Comparison of ENCODE assay signal across 20 mouse cellular contexts in genomic region chr3:121939658-121940057, GRCm38 (mm10). TPM values are rescaled to one million over a fixed set of nuclear protein-coding genes. Genes with fewer than 3 reads are reported as not detected.
DNase-seq lines count a peak whose midpoint lies in the region; ATAC-seq and TF ChIP-seq lines count a peak whose summit lies in the region.
"Had no signal": no experiment of that assay in that cellular context is flagged by ENCODE, and none has a peak within 500 bp of the region (broad histone marks: within the 10 kb centered on the region; RNA-seq: fewer than 3 reads in every experiment).

No protein-coding gene starts in this region.

- no peaks in the 10 kb centered on the region for H3K79me2 ChIP-seq in MEL (ENCODE audit: control insufficient read depth, insufficient read depth, low read length, poor library complexity)

- 0 out of 2 replicates have a peak, but pooled peaks cover 2% of the 10 kb centered on the region for H3K4me1 ChIP-seq in liver, embryonic 11.5 days (replicated peaks; ENCODE audit: control insufficient read depth, insufficient read depth, low read length)
- peaks cover 13% of the 10 kb centered on the region for H3K4me1 ChIP-seq in liver, embryonic 12.5 days
- H3K4me1 ChIP-seq in MEL (ENCODE audit: control insufficient read depth in 1 of 2, insufficient read depth in 2 of 2, low read length in 2 of 2): no peaks in the 10 kb centered on the region
- no peaks in the 10 kb centered on the region; the same call in 1 of the 2 replicates for H3K4me1 ChIP-seq in liver, embryonic 15.5 days (replicated peaks)
- H3K4me1 ChIP-seq in lung, postnatal 0 days (ENCODE audit: insufficient read depth, low read depth, low read length): 0 out of 2 replicates have a peak, but pooled peaks cover 6% of the 10 kb centered on the region
- H3K4me1 ChIP-seq: forebrain, embryonic 10.5 days; hindbrain, embryonic 15.5 days had no signal

- no peaks in the 10 kb centered on the region for H3K27me3 ChIP-seq in liver, embryonic 11.5 days (replicated peaks; ENCODE audit: control insufficient read depth, insufficient read depth, low read length)
- H3K27me3 ChIP-seq in liver, embryonic 12.5 days (replicated peaks): no peaks in the 10 kb centered on the region
- no peaks in the 10 kb centered on the region for H3K27me3 ChIP-seq in MEL (ENCODE audit: control insufficient read depth in 1 of 2, insufficient read depth in 2 of 2, low read length in 2 of 2)
- H3K27me3 ChIP-seq in liver, embryonic 15.5 days: no peaks in the 10 kb centered on the region
- H3K27me3 ChIP-seq in lung, postnatal 0 days (replicated peaks; ENCODE audit: insufficient read depth, low read length): no peaks in the 10 kb centered on the region
- H3K27me3 ChIP-seq: embryonic facial prominence, embryonic 15.5 days; heart, embryonic 12.5 days; hindbrain, embryonic 15.5 days had no signal

- no peak for TF ChIP-seq EP300 in MEL (IDR thresholded peaks at IDR 0.05; ENCODE audit: low read depth in 1 of 2, low read length in 2 of 2)
- no peak for TF ChIP-seq EP300 in lung, postnatal 0 days (IDR thresholded peaks at IDR 0.05)

- H3K4me2 ChIP-seq in liver, embryonic 11.5 days: no peak overlapping the region
- no peak overlapping the region for H3K4me2 ChIP-seq in liver, embryonic 12.5 days
- H3K4me2 ChIP-seq in liver, embryonic 15.5 days: no peak overlapping the region
- no peak overlapping the region for H3K4me2 ChIP-seq in lung, postnatal 0 days (replicated peaks; ENCODE audit: low read depth, low read length)
- H3K4me2 ChIP-seq: embryonic facial prominence, embryonic 15.5 days; heart, embryonic 12.5 days; hindbrain, embryonic 15.5 days had no signal

- no peak overlapping the region for H3K9ac ChIP-seq in liver, embryonic 11.5 days (ENCODE audit: low read depth, low read length)
- no peak overlapping the region for H3K9ac ChIP-seq in liver, embryonic 12.5 days
- no peak overlapping the region for H3K9ac ChIP-seq in MEL (ENCODE audit: control insufficient read depth, low read depth, low read length, poor library complexity, severe bottlenecking)
- H3K9ac ChIP-seq in liver, embryonic 15.5 days: no peak overlapping the region
- H3K9ac ChIP-seq in lung, postnatal 0 days (replicated peaks; ENCODE audit: low read depth): no peak overlapping the region
- H3K9ac ChIP-seq: embryonic facial prominence, embryonic 15.5 days; heart, embryonic 12.5 days; hindbrain, embryonic 15.5 days had no signal

- intact Hi-C loops in heart, postnatal 36 days (cut with DNase I): no loop called here

- no peak for TF ChIP-seq CTCF in MEL (IDR thresholded peaks at IDR 0.05 in 2 of 3, conservative IDR thresholded peaks at IDR 0.05 in 1 of 3; ENCODE audit: control insufficient read depth in 1 of 3, insufficient read depth in 1 of 3, low read depth in 2 of 3, low read length in 3 of 3, poor library complexity in 1 of 3, severe bottlenecking in 1 of 3)
- TF ChIP-seq CTCF in lung, postnatal 0 days (IDR thresholded peaks at IDR 0.05): no peak

- WGBS in liver, embryonic 11.5 days: 50% methylated on average over 1 of the region's 1 CpGs
- 42% methylated on average over 1 of the region's 1 CpGs for WGBS in liver, embryonic 12.5 days (ENCODE audit: insufficient replicate concordance)
- WGBS in liver, embryonic 15.5 days (ENCODE audit: insufficient replicate concordance): 40% methylated on average over 1 of the region's 1 CpGs
- WGBS in lung, postnatal 0 days: 48% methylated on average over 1 of the region's 1 CpGs

- TF ChIP-seq POLR2A in MEL (IDR thresholded peaks at IDR 0.05; ENCODE audit: control insufficient read depth in 1 of 2, insufficient read depth in 1 of 2, low read depth in 1 of 2, low read length in 2 of 2, poor library complexity in 1 of 2): no peak

- no peaks in the 10 kb centered on the region for H3K36me3 ChIP-seq in liver, embryonic 11.5 days (ENCODE audit: control insufficient read depth, insufficient read depth, low read length)
- no peaks in the 10 kb centered on the region for H3K36me3 ChIP-seq in liver, embryonic 12.5 days
- no peaks in the 10 kb centered on the region for H3K36me3 ChIP-seq in MEL (ENCODE audit: control insufficient read depth in 1 of 2, insufficient read depth in 2 of 2, low read length in 2 of 2)
- H3K36me3 ChIP-seq in liver, embryonic 15.5 days (replicated peaks): no peaks in the 10 kb centered on the region
- no peaks in the 10 kb centered on the region for H3K36me3 ChIP-seq in lung, postnatal 0 days (ENCODE audit: insufficient read depth, low read length)
- H3K36me3 ChIP-seq: embryonic facial prominence, embryonic 15.5 days; forebrain, embryonic 10.5 days; heart, embryonic 12.5 days; hindbrain, embryonic 15.5 days had no signal

- no peak overlapping the region for H3K27ac ChIP-seq in liver, embryonic 11.5 days (ENCODE audit: low read depth, low read length)
- H3K27ac ChIP-seq in liver, embryonic 12.5 days: no peak overlapping the region
- H3K27ac ChIP-seq in MEL (ENCODE audit: control insufficient read depth, low read depth, low read length): no peak overlapping the region
- H3K27ac ChIP-seq in liver, embryonic 15.5 days (replicated peaks): no peak overlapping the region
- no peak overlapping the region for H3K27ac ChIP-seq in lung, postnatal 0 days (ENCODE audit: low read length)
- H3K27ac ChIP-seq: embryonic facial prominence, embryonic 15.5 days; forebrain, embryonic 10.5 days; gastrocnemius, adult 2 months; hindbrain, embryonic 15.5 days had no signal

- no peaks in the 10 kb centered on the region for H3K9me3 ChIP-seq in liver, embryonic 11.5 days (ENCODE audit: control insufficient read depth, low read length)
- H3K9me3 ChIP-seq in liver, embryonic 12.5 days (replicated peaks): no peaks in the 10 kb centered on the region
- no peaks in the 10 kb centered on the region for H3K9me3 ChIP-seq in MEL (replicated peaks; ENCODE audit: insufficient read depth, low read length)
- no peaks in the 10 kb centered on the region for H3K9me3 ChIP-seq in liver, embryonic 15.5 days (replicated peaks)
- H3K9me3 ChIP-seq in lung, postnatal 0 days (ENCODE audit: low read length): no peaks in the 10 kb centered on the region
- H3K9me3 ChIP-seq: embryonic facial prominence, embryonic 15.5 days; forebrain, embryonic 10.5 days; heart, embryonic 12.5 days; hindbrain, embryonic 15.5 days had no signal

- ATAC-seq in liver, embryonic 11.5 days (replicated peaks; ENCODE audit: low FRiP score): peak; percentile 56
- ATAC-seq in liver, embryonic 12.5 days: no peak
- ATAC-seq in liver, embryonic 15.5 days (ENCODE audit: insufficient read depth): 0 out of 2 replicates have a peak, but pooled peaks have one; percentile 25
- no peak for ATAC-seq in lung, postnatal 0 days
- ATAC-seq: forebrain, embryonic 14.5 days had no signal

- no peak for TF ChIP-seq RAD21 in MEL (IDR thresholded peaks at IDR 0.05; ENCODE audit: low read depth, low read length)

- peak; percentile 70 for DNase-seq in heart, adult 11 months
- DNase-seq in heart, postnatal 36 days: no peak
- DNase-seq in liver, embryonic 11.5 days (ENCODE audit: low spot score): no peak
- peak; percentile 9 for DNase-seq in MEL (ENCODE audit: low read depth, low spot score)
- DNase-seq in urinary bladder, adult 2 months (ENCODE audit: low spot score): no peak
- DNase-seq in lung, postnatal 0 days (ENCODE audit: low spot score): no peak
- DNase-seq: adrenal gland, postnatal 14 days; cerebellum, adult 18-20 months; cerebellum, postnatal 10 days; embryo, embryonic 11 days; gastrocnemius, adult 2 months; gastrocnemius, postnatal 25 days had no signal

- no peak overlapping the region for H3K4me3 ChIP-seq in liver, embryonic 11.5 days (ENCODE audit: low read depth, low read length)
- H3K4me3 ChIP-seq in liver, embryonic 12.5 days: no peak overlapping the region
- no peak overlapping the region for H3K4me3 ChIP-seq in MEL (ENCODE audit: control insufficient read depth in 1 of 2, insufficient read depth in 1 of 2, low read depth in 2 of 2, low read length in 2 of 2)
- no peak overlapping the region for H3K4me3 ChIP-seq in liver, embryonic 15.5 days (replicated peaks)
- no peak overlapping the region for H3K4me3 ChIP-seq in lung, postnatal 0 days (ENCODE audit: low read depth, low read length)
- H3K4me3 ChIP-seq: embryonic facial prominence, embryonic 15.5 days; erythroblast, embryonic 14.5 days; forebrain, embryonic 10.5 days; gastrocnemius, adult 2 months; heart, embryonic 12.5 days; hindbrain, embryonic 15.5 days had no signal

TF ChIP-seq in MEL, 35 proteins besides CTCF, POLR2A, EP300 and RAD21:
- TF ChIP-seq USF2 (IDR thresholded peaks at IDR 0.05; ENCODE audit: borderline replicate concordance in 1 of 2, insufficient read depth in 1 of 2, low read depth in 1 of 2, low read length in 2 of 2) (no peak), ZNF384 (IDR thresholded peaks at IDR 0.05; ENCODE audit: low read depth, low read length) (peak; percentile 47; the same call in 1 of the 2 replicates), MEF2A (IDR thresholded peaks at IDR 0.05; ENCODE audit: extremely low read depth, insufficient replicate concordance, low read depth, low read length, poor library complexity, severe bottlenecking) (no peak), ELF1 (IDR thresholded peaks at IDR 0.05; ENCODE audit: low read depth, low read length) (no peak), ZMIZ1 (IDR thresholded peaks at IDR 0.05; ENCODE audit: low read depth, low read length) (no peak), MYB (IDR thresholded peaks at IDR 0.05; ENCODE audit: low read depth, low read length) (no peak), E2F4 (IDR thresholded peaks at IDR 0.05; ENCODE audit: borderline replicate concordance, low read depth, low read length) (no peak)

RNA-seq across cellular contexts. Expression of gene Arhgap29, which starts 12.7 kb away (rescaled TPM):
- total RNA-seq in heart, postnatal 36 days (2021): 10 to 100 TPM; 53.9 to 54.3 TPM
- 24.1 and 25.5 TPM in 2 replicates for polyA plus RNA-seq in liver, embryonic 11.5 days (2014; fragmentation: Nextera tagmentation; extraction: Ambion mirVana)
- polyA plus RNA-seq in liver, embryonic 12.5 days (2016; fragmentation: Nextera tagmentation; extraction: Ambion mirVana): 11.2 and 12.7 TPM in 2 replicates
- total RNA-seq in MEL (2012; rRNA removed): 0.23 and 0.36 TPM in 2 replicates
- under 1 TPM in 1 of 2 experiments, not detected in 1; 0.19 TPM for polyA plus RNA-seq in MEL (2012; ENCODE audit: insufficient read depth in 1 of 2, insufficient read length in 2 of 2, low read depth in 1 of 2, low replicate concordance in 2 of 2, missing spikeins in 1 of 2)
- polyA plus RNA-seq in liver, embryonic 15.5 days (2015; fragmentation: Nextera tagmentation; extraction: Ambion mirVana): 5.4 and 5.5 TPM in 2 replicates
- polyA plus RNA-seq in urinary bladder, adult 2 months (2012; rRNA removed): 38.3 and 41.1 TPM in 2 replicates
- polyA plus RNA-seq in lung, postnatal 0 days (2015; fragmentation: Nextera tagmentation; extraction: Ambion mirVana): 56.8 and 67.2 TPM in 2 replicates
- polyA plus RNA-seq: erythroblast, embryonic 14.5 days had no signal

Comparison
In these comparisons a context has a peak if more than half of its experiments do, and no peak if none do; other contexts are left out.
1. DNase-seq: peak in heart, adult 11 months (single experiment) and MEL (single experiment); none in heart, postnatal 36 days (0 of 2), liver, embryonic 11.5 days (single experiment), urinary bladder, adult 2 months (single experiment) and lung, postnatal 0 days (single experiment).
2. ATAC-seq: peak in liver, embryonic 11.5 days (single experiment) and liver, embryonic 15.5 days (single experiment); none in liver, embryonic 12.5 days (single experiment) and lung, postnatal 0 days (single experiment).